In the genomic region with DNA sequence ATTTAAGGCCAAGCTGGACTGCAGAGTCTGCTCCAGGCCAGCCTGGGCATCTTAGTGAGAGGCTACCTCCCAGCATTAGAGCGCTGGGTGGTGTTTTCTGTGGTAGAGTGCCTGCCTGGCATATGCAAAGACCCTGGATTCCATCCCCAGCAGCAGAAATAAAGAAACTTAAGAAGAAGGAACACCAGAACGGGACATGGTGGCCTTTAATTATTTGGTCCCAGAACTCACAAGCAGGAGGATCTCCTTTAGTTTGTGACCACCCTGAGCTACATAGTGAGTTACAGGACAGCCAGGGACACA, we compare ENCODE assay signal across 8 mouse cellular contexts. TPM values are rescaled to one million over a fixed set of nuclear protein-coding genes. Genes with fewer than 3 reads are reported as not detected.
A peak's percentile ranks its signal among the peaks of the same experiment; 100 is the strongest.
DNase-seq lines count a peak whose midpoint lies in the region; ATAC-seq and TF ChIP-seq lines count a peak whose summit lies in the region.

No protein-coding gene starts in this region.

- no peak for ATAC-seq in embryonic facial prominence, embryonic 12.5 days (ENCODE audit: insufficient number of reproducible peaks, insufficient read depth, low FRiP score, low TSS enrichment)
- no peak for ATAC-seq in intestine, embryonic 15.5 days
- no peak for ATAC-seq in neural tube, embryonic 12.5 days (ENCODE audit: low FRiP score, low read depth)

- H3K4me3 ChIP-seq in layer of hippocampus, adult 2 months: peak overlapping the region; percentile 59
- H3K4me3 ChIP-seq in embryonic facial prominence, embryonic 12.5 days: peak overlapping the region; percentile 41
- H3K4me3 ChIP-seq in intestine, embryonic 15.5 days (replicated peaks): peak overlapping the region; percentile 55
- peak overlapping the region; percentile 52 for H3K4me3 ChIP-seq in neural tube, embryonic 12.5 days

- 22% methylated on average over 2 of the region's 2 CpGs for WGBS in embryonic facial prominence, embryonic 12.5 days
- WGBS in intestine, embryonic 15.5 days: 33% methylated on average over 2 of the region's 2 CpGs
- WGBS in neural tube, embryonic 12.5 days: 30% methylated on average over 2 of the region's 2 CpGs

- peak overlapping the region; percentile 93 for H3K27ac ChIP-seq in layer of hippocampus, adult 2 months
- peak overlapping the region; percentile 92 for H3K27ac ChIP-seq in embryonic facial prominence, embryonic 12.5 days
- H3K27ac ChIP-seq in intestine, embryonic 15.5 days: peak overlapping the region; percentile 44; the same call in 1 of the 2 replicates
- peak overlapping the region; percentile 53; the same call in 1 of the 2 replicates for H3K27ac ChIP-seq in neural tube, embryonic 12.5 days

- no peak for TF ChIP-seq CTCF in layer of hippocampus, adult 2 months (conservative IDR thresholded peaks at IDR 0.05)

- H3K27me3 ChIP-seq in embryonic facial prominence, embryonic 12.5 days: peaks cover 11% of the 10 kb centered on the region
- peaks cover 11% of the 10 kb centered on the region; the same call in 1 of the 2 replicates for H3K27me3 ChIP-seq in intestine, embryonic 15.5 days (replicated peaks)
- peaks cover 7% of the 10 kb centered on the region; the same call in 1 of the 2 replicates for H3K27me3 ChIP-seq in neural tube, embryonic 12.5 days (replicated peaks)

- H3K4me1 ChIP-seq in embryonic facial prominence, embryonic 12.5 days: peaks cover 21% of the 10 kb centered on the region
- peaks cover 32% of the 10 kb centered on the region for H3K4me1 ChIP-seq in intestine, embryonic 15.5 days (replicated peaks)
- H3K4me1 ChIP-seq in neural tube, embryonic 12.5 days: peaks cover 31% of the 10 kb centered on the region

- peak overlapping the region; percentile 74 for H3K4me2 ChIP-seq in embryonic facial prominence, embryonic 12.5 days (replicated peaks)
- H3K4me2 ChIP-seq in intestine, embryonic 15.5 days (replicated peaks): peak overlapping the region; percentile 78
- H3K4me2 ChIP-seq in neural tube, embryonic 12.5 days (replicated peaks): peak overlapping the region; percentile 73

- DNase-seq in layer of hippocampus, adult 2 months (ENCODE audit: low spot score in 2 of 2): no peak
- DNase-seq in layer of hippocampus, postnatal 25 days (ENCODE audit: extremely low spot score in 1 of 2, low spot score in 1 of 2): no peak
- no peak for DNase-seq in left cerebral cortex, postnatal 14 days (ENCODE audit: low spot score in 2 of 2)
- DNase-seq in cerebellum, postnatal 4 days (ENCODE audit: low spot score in 2 of 2): no peak
- no peak for DNase-seq in ovary, postnatal 36 days (ENCODE audit: low spot score)

- H3K36me3 ChIP-seq in embryonic facial prominence, embryonic 12.5 days: peaks cover 17% of the 10 kb centered on the region; the same call in 1 of the 2 replicates
- peaks cover 14% of the 10 kb centered on the region; the same call in 1 of the 2 replicates for H3K36me3 ChIP-seq in intestine, embryonic 15.5 days
- peaks cover 23% of the 10 kb centered on the region for H3K36me3 ChIP-seq in neural tube, embryonic 12.5 days

- intact Hi-C loops in left cerebral cortex, postnatal 14 days (cut with DNase I): loop anchor here (5.0 kb wide), 1 partner anchor 256 kb away; no protein-coding TSS in a partner anchor

- no peaks in the 10 kb centered on the region for H3K9me3 ChIP-seq in embryonic facial prominence, embryonic 12.5 days
- H3K9me3 ChIP-seq in intestine, embryonic 15.5 days: no peaks in the 10 kb centered on the region
- H3K9me3 ChIP-seq in neural tube, embryonic 12.5 days: no peaks in the 10 kb centered on the region

- H3K9ac ChIP-seq in embryonic facial prominence, embryonic 12.5 days: peak overlapping the region; percentile 58
- peak overlapping the region; percentile 46 for H3K9ac ChIP-seq in intestine, embryonic 15.5 days
- peak overlapping the region; percentile 64 for H3K9ac ChIP-seq in neural tube, embryonic 12.5 days

RNA-seq across cellular contexts. Expression of gene Yju2, which starts 0.4 kb away (rescaled TPM):
- 10 to 100 TPM; 18.1 to 19.0 TPM for total RNA-seq in layer of hippocampus, adult 2 months (2021)
- 10 to 100 TPM; 16.7 to 16.9 TPM for total RNA-seq in layer of hippocampus, postnatal 25 days (2021)
- 26.8 and 28.3 TPM in 2 replicates for polyA plus RNA-seq in embryonic facial prominence, embryonic 12.5 days (2016; fragmentation: Nextera tagmentation; extraction: Ambion mirVana)
- 21.0 and 21.4 TPM in 2 replicates for polyA plus RNA-seq in intestine, embryonic 15.5 days (2015; fragmentation: Nextera tagmentation; extraction: Ambion mirVana)
- polyA plus RNA-seq in neural tube, embryonic 12.5 days (2016; fragmentation: Nextera tagmentation; extraction: Ambion mirVana): 24.2 and 27.1 TPM in 2 replicates
- 10 to 100 TPM; 14.2 to 15.0 TPM for total RNA-seq in left cerebral cortex, postnatal 14 days (2021)

RNA-seq across cellular contexts. Expression of gene Ebi3, which starts 6.1 kb away (rescaled TPM):
- total RNA-seq in layer of hippocampus, adult 2 months (2021): 1 to 10 TPM; 1.0 to 1.6 TPM
- 1 to 10 TPM; 2.3 to 2.8 TPM for total RNA-seq in layer of hippocampus, postnatal 25 days (2021)
- 1.6 and 2.3 TPM in 2 replicates for polyA plus RNA-seq in embryonic facial prominence, embryonic 12.5 days (2016; fragmentation: Nextera tagmentation; extraction: Ambion mirVana)
- polyA plus RNA-seq in intestine, embryonic 15.5 days (2015; fragmentation: Nextera tagmentation; extraction: Ambion mirVana): 2.8 and 3.2 TPM in 2 replicates
- polyA plus RNA-seq in neural tube, embryonic 12.5 days (2016; fragmentation: Nextera tagmentation; extraction: Ambion mirVana): 2.3 and 2.8 TPM in 2 replicates
- total RNA-seq in left cerebral cortex, postnatal 14 days (2021): 1 to 10 TPM; 2.0 to 3.3 TPM

RNA-seq across cellular contexts. Expression of gene Zfp119b, which starts 9.2 kb away (rescaled TPM):
- total RNA-seq in layer of hippocampus, adult 2 months (2021): 1 to 10 TPM; 3.5 to 4.0 TPM
- total RNA-seq in layer of hippocampus, postnatal 25 days (2021): 1 to 10 TPM; 3.1 to 3.4 TPM
- 4.9 and 6.2 TPM in 2 replicates for polyA plus RNA-seq in embryonic facial prominence, embryonic 12.5 days (2016; fragmentation: Nextera tagmentation; extraction: Ambion mirVana)
- polyA plus RNA-seq in intestine, embryonic 15.5 days (2015; fragmentation: Nextera tagmentation; extraction: Ambion mirVana): 3.5 and 4.4 TPM in 2 replicates
- polyA plus RNA-seq in neural tube, embryonic 12.5 days (2016; fragmentation: Nextera tagmentation; extraction: Ambion mirVana): 6.0 and 6.1 TPM in 2 replicates
- total RNA-seq in left cerebral cortex, postnatal 14 days (2021): 1 to 10 TPM; 2.9 to 3.6 TPM

RNA-seq across cellular contexts. Expression of gene Shd, which starts 11.7 kb away (rescaled TPM):
- 10 to 100 TPM; 23.7 to 28.4 TPM for total RNA-seq in layer of hippocampus, adult 2 months (2021)
- total RNA-seq in layer of hippocampus, postnatal 25 days (2021): 10 to 100 TPM; 24.3 to 29.0 TPM
- polyA plus RNA-seq in embryonic facial prominence, embryonic 12.5 days (2016; fragmentation: Nextera tagmentation; extraction: Ambion mirVana): 41.4 and 46.8 TPM in 2 replicates
- 9.0 and 9.4 TPM in 2 replicates for polyA plus RNA-seq in intestine, embryonic 15.5 days (2015; fragmentation: Nextera tagmentation; extraction: Ambion mirVana)
- polyA plus RNA-seq in neural tube, embryonic 12.5 days (2016; fragmentation: Nextera tagmentation; extraction: Ambion mirVana): 136 and 143 TPM in 2 replicates
- 10 to 100 TPM; 34.3 to 39.5 TPM for total RNA-seq in left cerebral cortex, postnatal 14 days (2021)

RNA-seq across cellular contexts. Expression of gene Fsd1, which starts 27.8 kb away (rescaled TPM):
- total RNA-seq in layer of hippocampus, adult 2 months (2021): 10 to 100 TPM; 67.2 to 69.0 TPM
- 10 to 100 TPM; 72.4 to 82.6 TPM for total RNA-seq in layer of hippocampus, postnatal 25 days (2021)
- polyA plus RNA-seq in embryonic facial prominence, embryonic 12.5 days (2016; fragmentation: Nextera tagmentation; extraction: Ambion mirVana): 52.0 and 54.7 TPM in 2 replicates
- 8.9 and 11.5 TPM in 2 replicates for polyA plus RNA-seq in intestine, embryonic 15.5 days (2015; fragmentation: Nextera tagmentation; extraction: Ambion mirVana)
- polyA plus RNA-seq in neural tube, embryonic 12.5 days (2016; fragmentation: Nextera tagmentation; extraction: Ambion mirVana): 114 and 123 TPM in 2 replicates
- total RNA-seq in left cerebral cortex, postnatal 14 days (2021): 10 to 100 TPM; 89.9 to 97.3 TPM
